In the genomic region with DNA sequence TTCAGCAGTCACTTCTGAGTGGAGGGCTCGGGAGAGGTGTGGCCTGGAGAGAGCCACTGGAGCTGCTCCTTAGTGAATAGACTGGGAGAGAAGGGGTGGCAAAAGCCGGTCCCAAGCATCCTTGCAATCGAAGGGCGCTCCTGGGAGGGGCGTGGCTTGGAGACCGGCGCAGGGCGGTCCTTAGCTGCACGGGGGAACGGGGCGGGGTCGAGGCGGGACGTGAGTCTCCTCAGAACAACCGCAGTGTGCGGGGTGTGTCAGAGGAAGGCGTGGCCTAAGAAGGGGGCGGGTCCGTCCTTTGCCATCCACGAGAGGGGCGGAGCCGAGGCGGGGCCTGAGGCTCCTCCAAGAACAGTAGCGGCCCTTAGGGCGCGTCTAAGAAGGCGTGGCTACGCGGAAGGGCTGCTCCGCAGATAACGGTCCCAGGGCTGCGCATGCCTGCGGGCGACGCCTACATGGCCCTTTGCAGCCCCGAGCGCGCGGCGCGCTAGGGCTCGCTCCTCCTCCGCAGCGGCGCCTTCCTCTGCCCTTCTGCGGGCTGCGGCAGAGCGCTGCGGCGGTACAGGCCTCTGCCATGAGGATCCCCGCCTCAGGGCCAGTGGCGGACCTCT, we compare ENCODE assay signal across 8 mouse cellular contexts. TPM values are rescaled to one million over a fixed set of nuclear protein-coding genes. Genes with fewer than 3 reads are reported as not detected.
DNase-seq lines count a peak whose midpoint lies in the region; ATAC-seq and TF ChIP-seq lines count a peak whose summit lies in the region.

No protein-coding gene starts in this region.

- TF ChIP-seq POLR2A in bone marrow, adult 2 months (IDR thresholded peaks at IDR 0.05; ENCODE audit: borderline replicate concordance, control insufficient read depth, low read depth, low read length), result peak; percentile 89; the same call in 1 of the 2 replicates

- no peak for TF ChIP-seq CTCF in bone marrow, adult 2 months (IDR thresholded peaks at IDR 0.05; ENCODE audit: control insufficient read depth, insufficient read depth, low read length)

- H3K36me3 ChIP-seq in embryonic facial prominence, embryonic 15.5 days, result no peaks in the 10 kb centered on the region
- H3K36me3 ChIP-seq in kidney, embryonic 14.5 days (ENCODE audit: control insufficient read depth, insufficient read depth, low read length), result no peaks in the 10 kb centered on the region
- H3K36me3 ChIP-seq in limb, embryonic 15.5 days, result no peaks in the 10 kb centered on the region

- peak overlapping the region; percentile 92 for H3K4me2 ChIP-seq in embryonic facial prominence, embryonic 15.5 days (replicated peaks)
- H3K4me2 ChIP-seq in kidney, embryonic 14.5 days (replicated peaks; ENCODE audit: low read depth, low read length), result peak overlapping the region; percentile 91
- peak overlapping the region; percentile 89 for H3K4me2 ChIP-seq in limb, embryonic 15.5 days

- WGBS in bone marrow, adult 2 months, result under 1% methylated on average over 51 of the region's 52 CpGs
- WGBS in embryonic facial prominence, embryonic 15.5 days, result under 1% methylated on average over 52 of the region's 52 CpGs
- under 1% methylated on average over 46 of the region's 52 CpGs for WGBS in kidney, embryonic 14.5 days
- WGBS in limb, embryonic 15.5 days, result under 1% methylated on average over 48 of the region's 52 CpGs

- H3K27me3 ChIP-seq in embryonic facial prominence, embryonic 15.5 days, result no peaks in the 10 kb centered on the region; the same call in 1 of the 2 replicates
- H3K27me3 ChIP-seq in kidney, embryonic 14.5 days (ENCODE audit: control insufficient read depth, insufficient read depth, low read length), result no peaks in the 10 kb centered on the region
- H3K27me3 ChIP-seq in limb, embryonic 15.5 days, result 0 out of 2 replicates have a peak, but pooled peaks cover 4% of the 10 kb centered on the region

- peaks cover 2% of the 10 kb centered on the region; the same call in 1 of the 2 replicates for H3K4me1 ChIP-seq in bone marrow, adult 2 months (ENCODE audit: control insufficient read depth, insufficient read depth, low read length)
- no peaks in the 10 kb centered on the region for H3K4me1 ChIP-seq in embryonic facial prominence, embryonic 15.5 days
- no peaks in the 10 kb centered on the region for H3K4me1 ChIP-seq in kidney, embryonic 14.5 days (ENCODE audit: control insufficient read depth, insufficient read depth, low read length)
- H3K4me1 ChIP-seq in limb, embryonic 15.5 days, result peaks cover 10% of the 10 kb centered on the region; the same call in 1 of the 2 replicates

- ATAC-seq in embryonic facial prominence, embryonic 15.5 days (ENCODE audit: insufficient number of reproducible peaks, low FRiP score, low TSS enrichment, low read depth), result peak; percentile 98
- ATAC-seq in kidney, embryonic 14.5 days (ENCODE audit: low FRiP score, low TSS enrichment), result peak; percentile 98
- ATAC-seq in limb, embryonic 15.5 days (ENCODE audit: insufficient number of reproducible peaks, low FRiP score, low TSS enrichment, low read depth), result peak; percentile 97
- ATAC-seq in monocyte, adult 5-6 weeks (replicated peaks; ENCODE audit: insufficient number of reproducible peaks, low FRiP score, low TSS enrichment, poor library complexity, severe bottlenecking), result peak; percentile 98

- H3K27ac ChIP-seq in bone marrow, adult 2 months (ENCODE audit: control insufficient read depth, insufficient read depth, low read depth, low read length, poor library complexity), result peak overlapping the region; percentile 92
- peak overlapping the region; percentile 86 for H3K27ac ChIP-seq in embryonic facial prominence, embryonic 15.5 days (replicated peaks)
- H3K27ac ChIP-seq in kidney, embryonic 14.5 days (ENCODE audit: low read depth, low read length), result peak overlapping the region; percentile 73
- peak overlapping the region; percentile 87 for H3K27ac ChIP-seq in limb, embryonic 15.5 days

- H3K9ac ChIP-seq in embryonic facial prominence, embryonic 15.5 days, result peak overlapping the region; percentile 59
- H3K9ac ChIP-seq in kidney, embryonic 14.5 days (ENCODE audit: low read depth, low read length), result peak overlapping the region; percentile 70
- peak overlapping the region; percentile 55 for H3K9ac ChIP-seq in limb, embryonic 15.5 days

- peak; percentile 100 for DNase-seq in 416B (ENCODE audit: low read depth)
- DNase-seq in heart, adult 9 months (ENCODE audit: low spot score in 2 of 2), result peak; percentile 99 to 100
- peak; percentile 99 to 100 for DNase-seq in spleen, postnatal 4 days (ENCODE audit: low spot score in 2 of 2)

- H3K9me3 ChIP-seq in embryonic facial prominence, embryonic 15.5 days (replicated peaks), result no peaks in the 10 kb centered on the region
- no peaks in the 10 kb centered on the region for H3K9me3 ChIP-seq in kidney, embryonic 14.5 days (ENCODE audit: control insufficient read depth, low read length)
- no peaks in the 10 kb centered on the region for H3K9me3 ChIP-seq in limb, embryonic 15.5 days

- H3K4me3 ChIP-seq in bone marrow, adult 2 months (replicated peaks; ENCODE audit: control insufficient read depth, low read depth, low read length), result peak overlapping the region; percentile 97
- H3K4me3 ChIP-seq in embryonic facial prominence, embryonic 15.5 days (replicated peaks), result peak overlapping the region; percentile 81
- peak overlapping the region; percentile 81 for H3K4me3 ChIP-seq in kidney, embryonic 14.5 days (ENCODE audit: low read length)
- peak overlapping the region; percentile 80 for H3K4me3 ChIP-seq in limb, embryonic 15.5 days

RNA-seq across cellular contexts. Expression of gene Sacs, which starts 34.4 kb away (rescaled TPM):
- 2.5 TPM in 2 replicates for polyA plus RNA-seq in bone marrow, adult 2 months (2011; ENCODE audit: insufficient read depth, insufficient read length, low replicate concordance, missing spikeins)
- 2.5 and 2.9 TPM in 2 replicates for polyA plus RNA-seq in embryonic facial prominence, embryonic 15.5 days (2015; fragmentation: Nextera tagmentation; extraction: Ambion mirVana)
- 2.8 and 3.6 TPM in 2 replicates for polyA plus RNA-seq in kidney, embryonic 14.5 days (2014; fragmentation: Nextera tagmentation; extraction: Ambion mirVana)
- 2.4 and 2.5 TPM in 2 replicates for polyA plus RNA-seq in limb, embryonic 15.5 days (2015; fragmentation: Nextera tagmentation; extraction: Ambion mirVana)
- total RNA-seq in monocyte, adult 5-6 weeks (2017), result 9.8 to 15.8 TPM (median 10.3 TPM) in 3 replicates

Comparison
In these comparisons a context has a peak if more than half of its experiments do, and no peak if none do; other contexts are left out.
1. Peak in every context shown above with its lines: DNase-seq, ATAC-seq, H3K4me3 ChIP-seq and H3K27ac ChIP-seq.